Mouse (Mus musculus) C3H10T1/2 (cell line): ENCODE data around the gene Vmn1r135. TPM values are rescaled to one million over a fixed set of nuclear protein-coding genes. Genes with fewer than 3 reads are reported as not detected.

Experiments used
- polyA plus RNA-seq, 2 experiments: library from polyadenylated mRNA; unstranded; fragments of >200 nt; fragmentation: generic; extraction: Trizol; gene quantifications; one replicate each; pipeline ENCODE4 v1.2.1; 2012; ENCODE audit warnings: missing spikeins in 2 of 2

Vmn1r135 gene
- not detected for polyA plus RNA-seq

GRCm38 (mm10) chr7:21832051-21832450, at the start of gene Vmn1r135:
Gene Vmn1r135 (plus strand): TSS chr7:21832351.

DNA sequence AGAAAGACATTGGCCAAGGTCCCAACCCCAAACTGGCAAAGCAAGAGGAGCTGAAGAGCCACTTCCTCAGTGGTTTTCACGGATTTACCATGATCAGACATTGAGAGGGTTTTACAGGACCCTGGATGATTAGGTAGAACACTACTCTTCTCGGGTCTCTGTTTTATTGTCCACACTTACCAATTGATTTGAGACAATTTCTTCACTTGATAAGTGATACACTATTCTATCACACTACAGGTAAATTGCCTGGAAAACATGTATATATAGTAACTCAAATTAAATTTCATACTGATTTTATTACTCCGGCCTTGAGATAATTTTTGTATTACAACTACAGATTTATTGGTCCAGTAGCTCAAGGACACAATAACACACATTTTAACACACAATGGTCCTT, 35.5 kb upstream of the Vmn1r135 start, which contains the start of gene Gm4177:
Gene Gm4177 (minus strand): TSS at position 101 of the 400 bp plus-strand sequence.

DNA sequence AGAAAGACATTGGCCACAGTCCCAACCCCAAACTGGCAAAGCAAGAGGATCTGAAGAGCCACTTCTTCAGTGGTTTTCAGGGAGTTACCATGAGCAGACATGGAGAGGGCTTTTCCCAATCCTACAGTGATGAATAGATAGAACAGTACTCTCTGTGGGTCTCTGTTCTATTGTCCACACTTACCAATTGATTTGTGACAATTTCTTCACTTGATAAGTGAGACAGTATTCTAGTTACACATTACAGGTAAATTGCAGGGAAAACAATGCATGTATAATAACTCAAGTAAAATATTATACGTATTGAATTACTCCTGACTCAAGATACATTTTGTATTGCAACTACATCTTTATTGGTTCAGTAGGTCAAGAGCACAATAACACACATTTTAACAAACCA, 12.0 kb downstream of the Vmn1r135 start, which contains the start of gene Gm5725:
Gene Gm5725 (minus strand): TSS at position 101 of the 400 bp plus-strand sequence.

Other genes starting within 250 kb of the Vmn1r135 start
- not detected for gene Vmn1r132, start 218.3 kb upstream of the Vmn1r135 start, polyA plus RNA-seq
- gene Gm4175, start 70.9 kb upstream of the Vmn1r135 start, polyA plus RNA-seq: not detected
- not detected for gene Gm4177, start 35.6 kb upstream of the Vmn1r135 start, polyA plus RNA-seq
- not detected for gene Gm5725, start 11.9 kb downstream of the Vmn1r135 start, polyA plus RNA-seq
- gene Gm5891, start 88.9 kb downstream of the Vmn1r135 start, polyA plus RNA-seq: not detected
- not detected for gene Vmn1r137, start 162.2 kb downstream of the Vmn1r135 start, polyA plus RNA-seq
- not detected for gene Vmn1r138, start 196.5 kb downstream of the Vmn1r135 start, polyA plus RNA-seq
- not detected for gene Gm6176, start 224.0 kb downstream of the Vmn1r135 start, polyA plus RNA-seq
- gene Vmn1r139, start 236.7 kb downstream of the Vmn1r135 start, polyA plus RNA-seq: not detected